Mouse (Mus musculus) CH12.LX (cell line): ENCODE measurements around the gene Glra1. TPM values are rescaled to one million over a fixed set of nuclear protein-coding genes. Genes with fewer than 3 reads are reported as not detected.

Experiments used
- DNase-seq: peaks from one replicate; pipeline ENCODE4 v3.0.0-alpha.2; 2013; ENCODE audit errors: extremely low read depth
- H3K27ac ChIP-seq: 2 replicates; pipeline ENCODE4 v1.5.1; 2012; ENCODE audit warnings: low read depth, mild to moderate bottlenecking, control low read depth, moderate library complexity; ENCODE audit not compliant: insufficient read depth
- H3K27me3 ChIP-seq: replicated peaks from 2 replicates; pipeline ENCODE3; 2012; ENCODE audit warnings: inconsistent platforms
- H3K36me3 ChIP-seq, 2 experiments: replicated peaks in 1 of 2; 2 replicates each; pipeline versions ENCODE3 to v1.6.1; 2012; ENCODE audit warnings: inconsistent platforms in 1 of 2, low read length in 1 of 2, mild to moderate bottlenecking in 1 of 2, mixed read lengths in 1 of 2, moderate library complexity in 1 of 2; ENCODE audit not compliant: control insufficient read depth in 1 of 2, insufficient read depth in 1 of 2
- H3K4me1 ChIP-seq, 2 experiments: 2 replicates each; pipeline ENCODE4 v1.6.1; 2012; ENCODE audit warnings: inconsistent platforms in 1 of 2, moderate library complexity in 1 of 2; ENCODE audit not compliant: insufficient read depth in 2 of 2, control insufficient read depth in 1 of 2
- H3K4me2 ChIP-seq: 2 replicates; pipeline ENCODE4 v1.6.1; 2012; ENCODE audit warnings: low read depth, mild to moderate bottlenecking, control low read depth; ENCODE audit not compliant: poor library complexity, insufficient read depth, severe bottlenecking
- H3K4me3 ChIP-seq, 3 experiments: fragments of 150-350 bp in 1 of 3; sonication (generic) in 1 of 3; replicated peaks in 1 of 3; 2 replicates each; pipeline versions ENCODE3 to v1.5.1; 2011 to 2012; ENCODE audit warnings: low read depth in 2 of 3, low read length in 2 of 3, mild to moderate bottlenecking in 2 of 3, moderate library complexity in 2 of 3, control low read depth in 1 of 3, improper control_type of control experiment in 1 of 3, inconsistent platforms in 1 of 3, mixed read lengths in 1 of 3; ENCODE audit not compliant: poor library complexity in 1 of 3
- H3K79me2 ChIP-seq: replicated peaks from 2 replicates; pipeline ENCODE4 v1.6.1; 2012; ENCODE audit warnings: mild to moderate bottlenecking, moderate library complexity; ENCODE audit not compliant: control insufficient read depth, poor library complexity, insufficient read depth, severe bottlenecking; ENCODE audit errors: extremely low read depth
- H3K9ac ChIP-seq: 2 replicates; pipeline ENCODE4 v1.6.1; 2012; ENCODE audit warnings: low read depth, mild to moderate bottlenecking, control low read depth, moderate library complexity; ENCODE audit not compliant: insufficient read depth
- H3K9me3 ChIP-seq: replicated peaks from 2 replicates; pipeline ENCODE3; 2012; ENCODE audit warnings: low read length, inconsistent platforms, mixed read lengths
- CHD1 ChIP-seq: IDR thresholded peaks from 2 replicates; pipeline ENCODE4 v1.6.1; 2012; ENCODE audit warnings: low read depth, low read length, improper control_type of control experiment, inconsistent platforms
- CTCF ChIP-seq, 2 experiments: IDR thresholded peaks in 1 of 2; conservative IDR thresholded peaks in 1 of 2; 2 replicates each; pipeline ENCODE4 v1.5.1; 2011 to 2012; ENCODE audit warnings: low read depth in 2 of 2, low read length in 2 of 2, improper control_type of control experiment in 1 of 2, inconsistent platforms in 1 of 2, mild to moderate bottlenecking in 1 of 2, moderate library complexity in 1 of 2
- E2F4 ChIP-seq: IDR thresholded peaks from 2 replicates; pipeline ENCODE4 v1.6.1; 2011; ENCODE audit warnings: low read depth, low read length, improper control_type of control experiment; ENCODE audit not compliant: insufficient replicate concordance
- ELF1 ChIP-seq: IDR thresholded peaks from 2 replicates; pipeline ENCODE4 v1.6.1; 2014; ENCODE audit warnings: low read depth, mild to moderate bottlenecking, inconsistent platforms, low read length, improper control_type of control experiment
- EP300 ChIP-seq: IDR thresholded peaks from 2 replicates; pipeline ENCODE4 v1.6.1; 2011; ENCODE audit warnings: low read length, improper control_type of control experiment
- ETS1 ChIP-seq: conservative IDR thresholded peaks from 2 replicates; pipeline ENCODE4 v1.6.1; 2012; ENCODE audit warnings: low read depth, mild to moderate bottlenecking, inconsistent platforms, low read length, improper control_type of control experiment, moderate library complexity
- HCFC1 ChIP-seq: IDR thresholded peaks from 2 replicates; pipeline ENCODE4 v1.6.1; 2012; ENCODE audit warnings: low read depth, mild to moderate bottlenecking, inconsistent platforms, low read length, improper control_type of control experiment
- IRF4 ChIP-seq: IDR thresholded peaks from 2 replicates; pipeline ENCODE4 v1.6.1; 2014; ENCODE audit warnings: low read depth, mild to moderate bottlenecking, inconsistent platforms, low read length, improper control_type of control experiment
- JUN ChIP-seq: IDR thresholded peaks from 2 replicates; pipeline ENCODE4 v1.6.1; 2011; ENCODE audit warnings: low read depth, mild to moderate bottlenecking, low read length, improper control_type of control experiment, moderate library complexity; ENCODE audit not compliant: insufficient read depth
- MAFK ChIP-seq: IDR thresholded peaks from 2 replicates; pipeline ENCODE4 v1.6.1; 2011; ENCODE audit warnings: low read length, improper control_type of control experiment; ENCODE audit not compliant: insufficient replicate concordance
- MAX ChIP-seq: IDR thresholded peaks from 2 replicates; pipeline ENCODE4 v1.6.1; 2011; ENCODE audit warnings: low read length, improper control_type of control experiment
- MYC ChIP-seq: IDR thresholded peaks from 2 replicates; pipeline ENCODE4 v1.6.1; 2011; ENCODE audit warnings: low read depth, mild to moderate bottlenecking, improper control_type of control experiment, low read length
- NRF1 ChIP-seq: IDR thresholded peaks from 2 replicates; pipeline ENCODE4 v1.6.1; 2014; ENCODE audit warnings: low read depth, mild to moderate bottlenecking, inconsistent platforms, low read length, improper control_type of control experiment, moderate library complexity
- PAX5 ChIP-seq: IDR thresholded peaks from 2 replicates; pipeline ENCODE4 v1.6.1; 2012; ENCODE audit warnings: low read length, inconsistent platforms, mixed read lengths
- POLR2A ChIP-seq: IDR thresholded peaks from 2 replicates; pipeline ENCODE4 v1.6.1; 2011; ENCODE audit warnings: low read depth, mild to moderate bottlenecking, improper control_type of control experiment, low read length
- POLR2AphosphoS2 ChIP-seq: IDR thresholded peaks from 2 replicates; pipeline ENCODE4 v1.6.1; 2011; ENCODE audit warnings: low read depth, low read length, improper control_type of control experiment
- RAD21 ChIP-seq: IDR thresholded peaks from 2 replicates; pipeline ENCODE4 v1.6.1; 2011; ENCODE audit warnings: low read depth, mild to moderate bottlenecking, low read length, improper control_type of control experiment, moderate library complexity
- RCOR1 ChIP-seq: conservative IDR thresholded peaks from 2 replicates; pipeline ENCODE4 v1.6.1; 2012; ENCODE audit warnings: low read depth, mild to moderate bottlenecking, inconsistent platforms, low read length, improper control_type of control experiment
- SMC3 ChIP-seq: IDR thresholded peaks from 2 replicates; pipeline ENCODE4 v1.6.1; 2011; ENCODE audit warnings: low read depth, low read length, improper control_type of control experiment
- TCF12 ChIP-seq: IDR thresholded peaks from 2 replicates; pipeline ENCODE4 v1.6.1; 2014; ENCODE audit warnings: low read depth, mild to moderate bottlenecking, inconsistent platforms, low read length, improper control_type of control experiment
- ZC3H11A ChIP-seq: IDR thresholded peaks from 2 replicates; pipeline ENCODE4 v1.6.1; 2012; ENCODE audit warnings: low read depth, mild to moderate bottlenecking, inconsistent platforms, low read length, improper control_type of control experiment
- ZNF384 ChIP-seq: IDR thresholded peaks from 2 replicates; pipeline ENCODE4 v1.6.1; 2012; ENCODE audit warnings: low read depth, low read length, improper control_type of control experiment, inconsistent platforms
- dilution Hi-C: fragments of 300-500 bp; cut with MboI; formaldehyde crosslinking; loops from 2 replicates; pipeline ENCODE4 v1.14.3; 2020; ENCODE audit warnings: low sequenced_read_pairs; ENCODE audit not compliant: extremely low pct_unique_long_range_greater_than_20kb, extremely low pct_ligation_motif_present
- in situ Hi-C: fragments of 300-500 bp; cut with MboI; formaldehyde crosslinking; loops from 3 replicates; pipeline ENCODE4 v1.14.3; 2019; ENCODE audit warnings: low sequenced_read_pairs, low pct_ligation_motif_present, low pct_unique_long_range_greater_than_20kb, mixed read lengths
- polyA plus RNA-seq: library from polyadenylated mRNA; unstranded; fragments of >175 nt; gene quantifications from 2 replicates; pipeline ENCODE4 v1.2.1, GENCODE M21; 2012; ENCODE audit warnings: low read depth; ENCODE audit not compliant: insufficient read length
- total RNA-seq, 2 experiments: library from RNA; depleted of rRNA; stranded (reverse); fragments of 300-350 nt in 1 of 2; fragments of >200 nt in 1 of 2; gene quantifications; 2 replicates each; pipeline ENCODE4 v1.2.3; 2012 to 2014

Glra1 gene
- total and polyA plus RNA-seq, 3 experiments, result not detected

- H3K36me3 ChIP-seq, result no peaks in the 10 kb centered on the region
- no peak overlapping the region for H3K4me2 ChIP-seq
- H3K79me2 ChIP-seq, result no peaks in the 10 kb centered on the region
- H3K9me3 ChIP-seq, result no peaks in the 10 kb centered on the region
- no peak overlapping the region for H3K27ac ChIP-seq
- no peaks in the 10 kb centered on the region for H3K4me1 ChIP-seq
- DNase-seq, result peak; percentile 4
- no peak overlapping the region for H3K9ac ChIP-seq
- in situ Hi-C loops, result loop anchor here (25.0 kb wide), 2 partner anchors 398 to 523 kb away; no protein-coding TSS in a partner anchor
- TF ChIP-seq RAD21 (peak; percentile 60), IRF4 (no peak), EP300 (no peak), ZC3H11A (no peak), TCF12 (no peak), ELF1 (no peak), RCOR1 (no peak), E2F4 (no peak), MAX (no peak), CHD1 (no peak), PAX5 (no peak), SMC3 (peak; percentile 63), MYC (no peak), POLR2A (no peak), CTCF (conservative IDR thresholded peaks at IDR 0.05 in 1 of 2, IDR thresholded peaks at IDR 0.05 in 1 of 2; ENCODE audit: low read depth in 2 of 2, low read length in 2 of 2) (peak in 1 of 2 experiments; percentile 68; a peak in 2 of 4 replicates)
- H3K4me3 ChIP-seq, result no peak overlapping the region
- dilution Hi-C loops, result no loop called here
- peaks cover 83% of the 10 kb centered on the region for H3K27me3 ChIP-seq
These were observed 18.4 kb downstream of the Glra1 start for GRCm38 (mm10) chr11:55589376-55590167.

- H3K27me3 ChIP-seq, result peaks cover 65% of the 10 kb centered on the region
- dilution Hi-C loops, result no loop called here
- H3K27ac ChIP-seq, result no peak overlapping the region
- no peak for DNase-seq
- in situ Hi-C loops, result no loop called here
- peaks cover 3% of the 10 kb centered on the region for H3K9me3 ChIP-seq
- no peaks in the 10 kb centered on the region for H3K79me2 ChIP-seq
- no peak overlapping the region for H3K4me3 ChIP-seq
- H3K4me2 ChIP-seq, result no peak overlapping the region
- no peak overlapping the region for H3K9ac ChIP-seq
- no peaks in the 10 kb centered on the region for H3K36me3 ChIP-seq
- H3K4me1 ChIP-seq, result no peaks in the 10 kb centered on the region
- TF ChIP-seq POLR2AphosphoS2 (no peak), HCFC1 (no peak), RCOR1 (no peak), ZNF384 (no peak), SMC3 (no peak), E2F4 (no peak), ETS1 (no peak), MYC (no peak), NRF1 (no peak), POLR2A (no peak), ZC3H11A (no peak), JUN (no peak), CHD1 (no peak), MAFK (no peak)
These were observed 33.6 kb downstream of the Glra1 start for GRCm38 (mm10) chr11:55574397-55574796.
